Mouse (Mus musculus): ENCODE data around the gene Zdhhc11.

GRCm38 (mm10) chr13:73976935-73977334 is 13.3 kb downstream of the Zdhhc11 start:
- no peak for TF ChIP-seq POLR2A (IDR thresholded peaks at IDR 0.05; ENCODE audit: low read depth, low read length)
- no peak for TF ChIP-seq CTCF (IDR thresholded peaks at IDR 0.05; ENCODE audit: extremely low read depth, insufficient read depth, insufficient read length, insufficient replicate concordance)
